Mouse (Mus musculus) T-helper 1 cell (primary cell): Measurements from ENCODE around the gene Olfr538.
"Not testable (repeated sequence)": the region's sequence is repeated elsewhere in the genome, so short reads cannot be mapped to it uniquely, and the experiment has no call there.

Source experiments
- in situ Hi-C: fragments of 300-600 bp; cut with MboI, MseI; formaldehyde crosslinking; loops from one replicate; pipeline ENCODE4 v1.15.1; 2025; ENCODE audit warnings: high pct_unique_total_duplicates

Olfr538 gene

GRCm38 (mm10) chr7:140567586-140567985, at the start of gene Olfr538:
TSS of gene Olfr538 (plus strand) at chr7:140567886.
- in situ Hi-C loops: no loop called here

- in situ Hi-C loops: no loop called here
Observed at GRCm38 (mm10) chr7:140539746-140540145, 27.9 kb upstream of the Olfr538 start.

- in situ Hi-C loops: not testable (repeated sequence)
Observed at GRCm38 (mm10) chr7:140600969-140601368, 33.3 kb downstream of the Olfr538 start, which contains the start of gene Olfr46. TSS of gene Olfr46 (plus strand) at chr7:140601269.
